Mouse (Mus musculus): ENCODE measurements at regions not wholly inside any gene's neighbourhood (a gene's known extent, or its start where the extent isn't known, plus 50 kb on each side); places are given as distances from the start of the nearest gene placed in this dataset.
A peak's percentile ranks its signal among the peaks of the same experiment; 100 is the strongest.

GRCm38 (mm10) chr16:31592014-31592871 lies 71.0 kb upstream of the Dlg1 start:
- DNase-seq (ENCODE audit: low spot score) = no peak
- intact Hi-C loops (cut with DNase I) = no loop called here

GRCm38 (mm10) chr16:31592973-31593683 lies 70.1 kb upstream of the Dlg1 start:
- intact Hi-C loops (cut with DNase I) = no loop called here
- DNase-seq (ENCODE audit: low spot score) = peak; percentile 57

- intact Hi-C loops (cut with DNase I) = no loop called here
These were observed 65.3 kb upstream of the Dlg1 start for GRCm38 (mm10) chr16:31597965-31598364.

GRCm38 (mm10) chr16:31598409-31598988 lies 64.7 kb upstream of the Dlg1 start:
- intact Hi-C loops (cut with DNase I) = no loop called here
- DNase-seq (ENCODE audit: low spot score) = peak; percentile 42

More at GRCm38 (mm10) chr16:31597965-31598364, 65.3 kb upstream of the Dlg1 start:
- DNase-seq (ENCODE audit: low spot score) = no peak

GRCm38 (mm10) chr16:31598989-31599421 lies 64.2 kb upstream of the Dlg1 start:
- intact Hi-C loops (cut with DNase I) = no loop called here
- no peak for DNase-seq (ENCODE audit: low spot score)

GRCm38 (mm10) chr16:31601278-31601677 lies 62.0 kb upstream of the Dlg1 start:
- intact Hi-C loops (cut with DNase I) = no loop called here
- DNase-seq (ENCODE audit: low spot score) = no peak

GRCm38 (mm10) chr16:31603185-31603584 lies 60.1 kb upstream of the Dlg1 start:
- intact Hi-C loops (cut with DNase I) = no loop called here
- DNase-seq (ENCODE audit: low spot score) = no peak

GRCm38 (mm10) chr16:31606389-31607177 lies 56.7 kb upstream of the Dlg1 start:
- DNase-seq (ENCODE audit: low spot score) = peak; percentile 49
- intact Hi-C loops (cut with DNase I) = no loop called here

- DNase-seq (ENCODE audit: low spot score) = no peak
- intact Hi-C loops (cut with DNase I) = no loop called here
These were observed 54.3 kb upstream of the Dlg1 start for GRCm38 (mm10) chr16:31608964-31609363.

- no peak for DNase-seq (ENCODE audit: low spot score)
- intact Hi-C loops (cut with DNase I) = no loop called here
These were observed 53.7 kb upstream of the Dlg1 start for GRCm38 (mm10) chr16:31609394-31610172.

Measured in heart, postnatal 25 days (tissue).